Mouse (Mus musculus): Measurements from ENCODE around the gene Grk6.

Gene Grk6

DNA sequence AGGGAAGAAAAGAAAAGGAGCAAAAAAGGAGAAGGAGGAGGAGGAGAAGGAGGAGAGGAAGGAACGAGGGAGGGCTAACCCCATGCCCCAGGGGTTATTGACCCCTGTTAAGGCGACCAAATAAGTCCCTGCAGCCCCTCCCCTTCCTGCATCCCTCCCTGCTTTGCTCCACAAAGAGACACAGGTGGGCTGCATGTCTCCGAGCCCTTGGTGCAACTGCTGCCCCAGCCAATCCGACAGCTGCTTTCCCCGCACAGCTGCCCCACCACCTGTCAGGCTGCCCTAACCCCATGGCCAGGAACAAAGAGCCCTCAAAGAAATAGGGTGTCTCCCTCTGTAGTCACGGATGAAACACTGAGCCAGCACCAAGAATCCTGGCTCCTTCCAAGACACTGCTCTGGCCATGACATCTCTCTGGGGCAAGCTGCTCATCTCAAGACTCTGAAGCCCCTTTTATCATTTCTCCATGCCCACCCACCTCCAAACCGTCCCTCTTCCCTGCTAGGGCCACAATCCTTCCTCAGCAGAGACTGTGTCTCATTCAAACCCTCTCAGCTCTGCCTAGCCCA lies 39.7 kb downstream of the Grk6 start:
- no peak for DNase-seq (ENCODE audit: low read depth, low spot score)

DNA sequence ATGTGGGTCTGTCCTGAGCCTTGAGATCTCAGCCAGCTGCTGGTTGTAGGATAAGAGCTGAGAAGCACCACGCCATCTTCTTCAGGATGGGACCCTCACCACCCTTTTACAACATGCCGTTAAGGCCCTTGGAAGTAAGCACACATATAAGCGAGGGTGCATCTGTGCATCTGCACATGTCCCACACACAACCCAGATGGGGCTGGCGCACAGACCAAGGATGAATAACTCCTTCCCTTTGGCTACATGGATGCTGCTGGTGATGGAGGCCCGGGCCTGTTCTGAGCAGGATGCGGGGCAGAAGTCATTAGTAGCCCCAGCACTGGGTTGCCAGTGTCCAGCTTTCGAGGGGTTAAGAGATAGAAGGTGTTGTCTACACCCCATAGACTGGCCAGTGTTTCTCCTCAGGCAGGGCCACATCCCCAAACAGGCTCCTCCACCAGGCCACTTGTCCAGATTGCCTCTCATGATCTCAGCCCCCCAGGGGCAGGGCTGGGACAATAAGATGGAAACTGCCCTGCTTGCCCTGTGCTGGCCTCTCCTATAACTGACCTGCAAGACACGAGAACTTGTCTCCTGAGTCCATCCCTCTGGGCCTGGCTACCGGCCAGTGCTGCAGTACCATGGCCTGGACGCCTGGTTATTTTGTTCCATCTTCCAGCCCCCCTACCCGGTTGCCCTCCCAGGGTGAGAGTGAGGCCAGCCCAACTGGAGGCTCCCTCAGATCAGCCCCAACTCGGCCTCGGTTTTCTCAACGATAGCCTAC lies 41.3 kb downstream of the Grk6 start:
- DNase-seq (ENCODE audit: low read depth, low spot score): no peak

DNA sequence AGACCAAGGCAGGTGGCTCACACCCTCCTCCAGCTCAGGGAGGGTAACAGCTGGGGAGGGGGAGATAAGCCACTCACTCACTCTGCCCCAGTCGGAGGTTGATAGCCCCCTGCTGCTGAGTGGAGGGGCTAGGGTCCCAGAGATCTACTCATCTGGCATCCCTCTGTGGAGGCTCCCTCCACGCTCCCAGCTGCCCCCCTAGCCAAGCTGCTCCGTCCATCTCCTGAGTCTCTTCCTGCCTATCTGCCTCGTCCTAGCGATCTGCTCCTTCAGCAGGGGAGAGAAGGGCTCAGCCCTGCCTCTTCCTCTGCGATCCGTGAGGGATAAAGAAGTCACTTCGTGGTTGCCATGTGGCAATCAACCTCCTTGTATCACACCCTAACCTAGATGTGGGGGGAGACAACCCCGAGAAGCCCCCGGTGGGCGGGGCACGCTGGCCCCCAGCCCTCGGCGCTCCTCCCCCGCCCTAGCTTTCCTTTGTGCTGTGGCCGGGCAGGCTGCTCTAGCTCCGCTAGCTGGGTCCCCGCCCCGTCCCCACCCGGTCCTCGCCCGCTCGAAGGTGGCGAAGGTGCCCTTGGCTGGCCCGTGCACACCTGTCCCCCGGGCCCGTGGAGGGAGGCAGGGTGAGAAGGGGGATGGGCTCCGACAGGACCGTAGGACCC lies 42.2 kb downstream of the Grk6 start:
- peak; percentile 42 for DNase-seq (ENCODE audit: low read depth, low spot score)

DNA sequence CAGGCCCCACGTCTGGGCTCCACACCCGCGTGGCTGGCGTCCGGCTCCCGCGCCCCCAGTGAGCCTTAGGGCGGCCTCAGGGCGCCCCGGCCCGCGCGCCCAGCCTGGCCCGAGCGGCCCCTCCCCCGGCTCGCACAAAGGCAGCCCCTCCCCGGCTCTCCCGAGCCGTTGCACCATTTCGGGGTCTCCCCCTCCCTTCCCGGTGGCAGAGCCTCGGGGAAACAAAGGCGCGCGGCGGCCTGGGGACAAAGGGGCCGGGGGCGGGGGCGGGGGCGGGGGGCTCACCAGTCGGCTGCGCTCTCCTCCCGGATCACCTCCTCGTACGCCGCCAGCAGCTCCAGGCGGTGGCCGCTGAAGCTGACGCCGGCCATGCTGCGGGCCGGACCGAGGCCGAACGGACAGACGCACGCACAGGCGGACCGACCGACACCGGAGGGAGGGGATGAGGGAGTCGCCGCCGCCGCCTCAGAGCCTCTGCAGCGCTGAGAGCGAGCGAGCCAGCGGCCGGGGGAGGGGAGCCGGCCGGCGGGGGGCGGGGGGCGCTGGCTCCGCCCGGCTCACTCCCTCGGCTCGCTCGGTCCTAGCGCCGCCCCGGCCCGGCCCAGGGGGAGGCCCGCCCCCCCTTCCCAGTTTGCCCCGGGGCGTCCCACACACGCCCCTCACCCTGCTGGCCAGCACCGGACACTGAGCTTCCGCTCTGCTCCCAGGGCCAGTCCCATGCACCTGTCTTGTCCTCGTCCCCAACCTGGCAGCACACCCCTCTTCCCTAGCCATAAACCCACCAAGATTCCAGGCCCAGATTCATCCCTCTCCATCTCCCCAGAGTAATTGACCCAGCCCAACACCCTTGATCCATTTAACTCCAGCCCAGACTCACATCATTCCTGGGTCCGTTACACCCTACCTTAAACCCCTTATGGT lies 43.0 kb downstream of the Grk6 start, which contains the start of gene Dbn1:
Dbn1 (minus strand) TSS at position 534 of the 921 bp plus-strand sequence.
- DNase-seq (ENCODE audit: low read depth, low spot score): peak; percentile 32

DNA sequence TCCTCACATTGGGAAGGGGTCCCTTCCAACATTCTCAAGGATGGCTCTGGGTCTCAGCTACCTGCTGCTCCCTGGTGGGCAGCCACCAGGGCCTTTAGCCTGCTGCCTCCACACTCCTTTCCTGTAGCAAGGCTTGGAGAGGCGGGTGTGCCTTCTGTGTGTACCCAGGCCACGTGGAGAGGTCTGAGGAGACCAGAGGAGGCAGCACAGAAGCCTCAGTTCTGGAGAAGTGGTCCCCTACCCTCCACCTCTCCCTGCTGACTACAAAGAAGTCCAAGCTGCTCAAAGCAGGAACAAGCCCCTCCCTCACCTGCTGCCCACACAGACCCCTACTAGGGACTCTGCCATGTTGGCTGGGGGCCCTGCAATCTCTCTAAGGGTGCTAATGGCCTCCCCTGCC lies 49.4 kb downstream of the Grk6 start:
- DNase-seq (ENCODE audit: low read depth, low spot score): no peak

DNA sequence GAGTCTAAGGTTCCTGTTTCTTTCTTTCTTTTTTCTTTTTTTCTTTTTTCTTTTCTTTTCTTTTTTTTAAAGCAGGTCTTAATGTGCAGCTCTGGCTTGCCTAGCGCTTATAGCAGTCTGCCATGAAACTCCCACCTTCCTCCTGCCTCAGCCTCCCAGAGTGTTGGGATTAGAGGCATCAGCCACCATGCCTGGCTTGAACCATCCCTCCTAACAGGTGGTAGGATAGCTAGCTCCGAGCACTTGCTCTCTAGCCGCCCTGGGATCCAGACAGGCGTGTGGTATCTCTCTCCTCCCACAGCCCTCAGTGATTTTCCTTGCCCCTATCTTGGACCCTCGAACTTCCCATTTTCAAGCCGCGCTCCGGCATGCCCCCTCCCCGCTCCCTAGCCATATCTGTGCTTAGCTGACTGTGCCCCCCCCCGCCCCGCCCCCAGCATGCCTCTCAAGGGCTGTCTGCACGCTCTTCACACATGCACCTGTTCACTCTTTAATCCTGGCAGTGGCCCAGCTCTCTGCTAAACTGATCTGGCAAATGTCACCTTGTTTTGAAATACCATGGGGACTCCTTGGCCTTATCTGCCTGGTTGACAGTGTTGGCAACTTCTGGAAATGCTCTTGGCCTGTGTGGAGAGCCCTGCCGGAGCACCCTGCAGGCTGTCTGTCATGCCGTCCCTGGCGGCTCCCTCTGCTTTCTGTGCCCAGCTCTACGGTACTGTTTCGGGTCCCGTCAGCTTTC lies 50.2 kb downstream of the Grk6 start:
- no peak for DNase-seq (ENCODE audit: low read depth, low spot score)

DNA sequence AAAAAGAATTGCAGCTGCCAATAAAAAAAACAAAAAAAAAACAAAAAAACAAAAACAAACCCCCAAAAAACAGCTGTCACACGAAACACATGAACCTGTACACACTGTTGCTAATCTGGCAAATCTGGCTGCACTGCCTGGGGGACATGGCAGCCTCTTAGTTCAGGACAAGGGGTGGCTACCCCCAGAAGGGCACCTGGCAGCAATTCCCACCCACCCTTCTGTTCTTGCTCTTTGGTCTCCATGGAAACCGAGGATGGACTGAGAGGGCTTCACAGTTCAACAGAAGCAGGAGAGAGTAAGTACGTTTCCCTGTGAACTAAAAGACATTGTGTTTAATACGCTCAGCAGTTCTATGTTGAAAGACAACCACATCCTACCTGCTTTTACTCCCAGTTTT lies 50.8 kb downstream of the Grk6 start:
- DNase-seq (ENCODE audit: low read depth, low spot score): no peak

DNA sequence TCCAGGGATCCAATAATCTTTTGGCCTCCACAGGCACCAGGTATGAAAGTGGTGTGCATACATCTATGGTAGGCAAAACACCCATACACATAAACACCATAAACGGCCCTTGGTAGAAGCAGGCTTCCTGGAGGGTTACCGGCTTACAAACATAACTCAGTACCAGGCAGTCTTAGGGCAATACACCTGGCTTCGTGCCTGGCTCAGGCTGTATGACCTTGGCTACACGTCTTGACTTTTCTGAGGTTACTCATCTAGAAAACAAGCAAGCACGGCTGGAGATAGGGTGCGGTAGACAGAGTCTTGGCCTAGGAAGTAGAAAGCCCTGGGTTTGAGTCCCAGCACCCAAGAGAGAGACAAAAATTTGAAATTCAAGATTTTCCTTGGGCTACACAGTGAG lies 51.8 kb downstream of the Grk6 start:
- no peak for DNase-seq (ENCODE audit: low read depth, low spot score)

DNA sequence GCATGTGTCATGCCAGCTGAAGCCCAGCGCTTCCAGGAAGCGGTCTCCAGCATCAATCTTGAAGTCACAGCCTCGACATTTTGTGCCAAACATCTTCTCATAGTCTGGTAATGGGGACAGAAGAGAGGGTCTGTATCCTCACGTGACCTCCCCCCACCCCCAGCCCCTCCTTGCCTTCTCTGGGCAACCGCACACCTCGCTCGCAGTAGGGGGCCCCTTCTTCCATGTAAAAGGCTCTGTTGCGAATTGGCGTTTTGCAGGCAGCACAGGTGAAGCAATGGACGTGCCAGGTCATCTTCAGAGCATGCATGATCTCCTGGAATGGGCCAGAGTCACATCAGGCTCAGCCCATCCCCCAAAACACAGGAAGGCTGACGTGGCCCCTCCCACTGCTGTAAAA lies 54.0 kb downstream of the Grk6 start:
- no peak for DNase-seq (ENCODE audit: low read depth, low spot score)

DNA sequence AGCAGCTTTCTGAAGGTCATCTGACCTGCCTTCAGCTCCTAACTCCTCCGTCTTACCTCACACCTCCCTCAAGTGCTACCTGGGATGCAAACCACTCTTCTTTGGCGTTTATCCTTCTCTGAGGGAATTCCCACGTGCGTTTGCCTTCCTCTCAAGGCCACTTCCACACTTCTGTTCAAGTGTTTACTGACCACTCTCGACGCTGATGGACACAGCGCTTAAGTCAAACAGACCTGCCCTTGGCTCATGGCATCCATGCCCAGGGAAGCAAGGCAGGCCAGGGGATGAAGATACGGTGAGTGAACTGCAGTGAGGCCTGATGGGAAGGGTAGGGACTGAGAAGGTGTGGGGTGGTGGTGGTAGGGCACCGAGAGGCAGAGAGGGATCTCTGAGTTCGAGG lies 55.7 kb downstream of the Grk6 start:
- no peak for DNase-seq (ENCODE audit: low read depth, low spot score)

DNA sequence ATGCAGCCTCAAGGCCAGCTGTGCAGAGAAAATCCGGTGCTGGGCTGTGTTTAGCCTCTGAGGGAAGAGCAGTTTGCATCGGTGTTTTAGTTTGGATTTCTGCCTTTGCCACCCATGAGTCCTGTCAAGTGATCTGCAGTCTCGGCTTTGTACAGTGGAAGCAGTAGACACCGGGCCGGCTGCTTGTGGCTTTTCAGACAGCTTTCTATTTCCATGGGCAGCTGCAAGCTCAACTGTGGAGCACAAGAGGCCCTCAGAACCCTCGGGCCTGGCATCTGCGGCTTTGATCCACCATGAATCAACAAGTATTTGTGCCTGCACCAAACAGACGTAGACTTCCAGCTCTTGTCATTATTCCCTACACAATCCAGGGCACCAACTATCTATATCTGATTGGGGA lies 57.5 kb downstream of the Grk6 start:
- no peak for DNase-seq (ENCODE audit: low read depth, low spot score)

DNA sequence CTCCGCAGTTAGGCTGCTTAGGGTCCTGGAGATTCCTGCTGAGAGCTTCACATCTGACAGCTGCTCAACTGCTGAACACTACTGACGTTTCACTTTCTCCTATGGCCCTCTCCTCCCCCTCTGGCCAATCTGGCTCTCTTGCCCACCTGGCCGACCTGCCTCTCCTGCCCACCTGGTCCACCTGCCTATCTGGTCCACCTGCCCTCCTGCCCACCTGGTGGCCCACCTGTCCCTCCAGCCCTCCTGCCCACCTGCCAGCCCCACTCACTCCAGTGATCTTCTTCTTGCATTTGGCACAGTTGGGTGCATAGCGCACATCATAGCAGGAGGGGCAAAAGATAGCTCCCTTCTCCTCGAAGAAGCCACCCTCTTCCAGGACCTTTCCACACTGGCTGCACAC lies 59.5 kb downstream of the Grk6 start:
- no peak for DNase-seq (ENCODE audit: low read depth, low spot score)

DNA sequence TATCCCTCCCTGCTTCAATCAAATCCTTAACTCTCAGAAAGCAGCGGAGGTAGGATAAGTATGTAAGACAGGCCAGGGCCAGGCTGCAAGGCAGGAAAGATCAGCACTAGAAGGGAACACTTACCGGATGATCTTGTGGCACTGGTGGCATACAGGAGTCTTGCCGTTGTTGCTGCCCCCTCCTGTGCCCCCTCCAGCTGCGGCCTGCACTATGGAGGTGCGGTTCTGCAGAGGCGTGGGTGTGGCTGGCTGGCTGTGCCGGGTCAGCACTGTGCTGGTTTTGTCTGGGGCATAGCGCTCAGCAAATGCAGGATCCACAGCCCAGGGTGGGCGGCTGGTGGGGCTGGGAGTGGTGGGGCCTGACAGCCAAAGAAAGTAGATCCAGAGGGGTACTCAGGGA lies 60.9 kb downstream of the Grk6 start:
- no peak for DNase-seq (ENCODE audit: low read depth, low spot score)

DNA sequence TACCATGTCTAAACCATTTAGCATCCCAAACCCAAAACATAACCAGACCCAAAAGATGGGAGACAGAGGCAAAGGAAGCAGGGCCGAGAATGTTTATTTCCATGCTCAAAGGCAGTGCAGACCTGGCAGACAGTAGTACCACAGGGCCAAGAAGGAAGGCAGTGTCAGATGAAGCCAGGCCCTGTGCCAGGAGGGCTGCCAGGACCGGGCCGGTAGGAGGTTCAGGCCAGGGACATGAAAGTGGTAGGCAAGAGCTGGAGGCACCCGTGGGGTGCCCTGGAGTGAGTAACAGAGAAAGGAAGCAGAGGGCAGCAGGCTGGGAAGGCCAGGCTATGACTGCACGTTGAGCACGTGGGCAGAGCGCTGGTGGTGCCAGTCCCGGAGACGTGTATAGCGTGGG lies 61.8 kb downstream of the Grk6 start:
- no peak for DNase-seq (ENCODE audit: low read depth, low spot score)

DNA sequence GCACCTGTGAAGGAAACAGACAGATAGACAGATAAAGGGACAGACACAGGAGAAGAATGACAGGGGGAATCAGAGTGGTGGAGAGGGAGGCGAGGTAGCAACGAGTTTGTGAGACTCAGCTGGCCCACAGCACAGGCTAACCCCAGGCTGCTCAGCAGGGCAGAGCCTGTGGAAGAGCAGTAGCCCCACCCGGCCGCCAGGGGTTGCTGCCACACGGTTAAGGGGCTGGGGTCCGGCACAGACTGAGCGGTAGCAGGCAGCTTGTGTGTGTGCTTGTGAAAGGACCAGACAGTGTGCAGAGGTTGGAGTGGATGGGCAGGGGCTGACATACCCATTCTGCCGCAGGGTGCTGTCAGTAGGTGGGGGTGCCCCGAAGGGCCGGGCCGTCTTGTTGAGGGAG lies 63.0 kb downstream of the Grk6 start:
- peak; percentile 88 for DNase-seq (ENCODE audit: low read depth, low spot score)

DNA sequence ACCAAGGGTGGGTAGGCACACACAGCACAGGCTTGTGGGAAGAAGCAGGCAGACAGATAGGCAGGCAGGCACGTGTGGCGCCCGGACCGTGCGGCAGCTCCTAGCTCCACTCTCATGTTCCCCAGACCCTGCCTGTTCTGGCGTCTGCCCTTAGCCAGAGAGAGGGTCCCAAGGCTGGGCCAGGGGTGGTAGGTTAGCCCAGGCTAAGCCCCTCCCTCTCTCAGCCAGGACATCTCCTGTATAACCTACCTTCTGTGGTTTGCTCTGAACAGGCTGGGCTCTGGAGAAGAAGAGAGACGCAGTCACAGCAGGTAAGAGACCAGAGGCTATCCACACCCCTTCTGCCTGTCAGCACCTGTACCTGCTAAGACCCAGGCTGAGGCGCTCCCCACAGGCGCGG lies 63.7 kb downstream of the Grk6 start:
- DNase-seq (ENCODE audit: low read depth, low spot score): no peak

DNA sequence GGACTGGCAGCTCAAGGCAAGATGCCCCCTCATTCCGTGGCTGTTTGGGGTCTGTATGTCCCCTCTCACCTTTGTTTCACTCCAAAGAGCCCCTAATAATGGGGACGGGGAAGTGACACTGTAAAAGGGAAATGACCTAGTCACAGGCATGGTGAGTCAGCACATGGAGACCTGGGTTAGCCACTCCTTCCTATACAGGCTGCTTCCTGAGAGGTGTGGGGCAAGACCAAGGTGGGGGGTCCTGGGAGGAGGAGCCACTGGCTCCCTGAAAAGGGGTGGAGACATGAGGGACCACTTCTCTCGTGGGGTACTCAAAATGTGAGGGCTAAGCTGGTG lies 65.4 kb downstream of the Grk6 start:
- peak; percentile 47 for DNase-seq (ENCODE audit: low read depth, low spot score)

Measured in ZHBTc4 (cell line).